Mouse (Mus musculus) midbrain, embryonic 15.5 days (tissue): ENCODE measurements at regions not wholly inside any gene's neighbourhood (a gene's known extent, or its start where the extent isn't known, plus 50 kb on each side); places are given as distances from the start of the nearest gene placed in this dataset.

Experiments used
- ATAC-seq: fragments of 200-750 bp; cut with Nextera tagmentation; replicated peaks from 2 replicates; pipeline ENCODE4 v1.8.0; 2017; ENCODE audit warnings: moderate TSS enrichment
- H3K27ac ChIP-seq: fragments of 300-500 bp; sonication (generic); 2 replicates; pipeline ENCODE4 v1.5.1; 2015; ENCODE audit warnings: mild to moderate bottlenecking, inconsistent platforms
- H3K27me3 ChIP-seq: fragments of 300-500 bp; sonication (generic); replicated peaks from 2 replicates; pipeline ENCODE4 v1.6.1; 2015; ENCODE audit warnings: inconsistent platforms
- H3K36me3 ChIP-seq: fragments of 300-500 bp; sonication (generic); replicated peaks from 2 replicates; pipeline ENCODE4 v1.6.1; 2015; ENCODE audit warnings: inconsistent platforms
- H3K4me1 ChIP-seq: fragments of 300-500 bp; sonication (generic); 2 replicates; pipeline ENCODE4 v1.6.1; 2015; ENCODE audit warnings: inconsistent platforms
- H3K4me2 ChIP-seq: fragments of 300-500 bp; sonication (generic); 2 replicates; pipeline ENCODE4 v1.6.1; 2015; ENCODE audit warnings: inconsistent platforms, mild to moderate bottlenecking, moderate library complexity
- H3K4me3 ChIP-seq: fragments of 300-500 bp; sonication (generic); 2 replicates; pipeline ENCODE4 v1.5.1; 2015; ENCODE audit warnings: mild to moderate bottlenecking, inconsistent platforms
- H3K9ac ChIP-seq: fragments of 300-500 bp; sonication (generic); 2 replicates; pipeline ENCODE4 v1.6.1; 2015; ENCODE audit warnings: mild to moderate bottlenecking, inconsistent platforms
- H3K9me3 ChIP-seq: fragments of 300-500 bp; sonication (generic); 2 replicates; pipeline ENCODE4 v1.6.1; 2016; ENCODE audit warnings: inconsistent platforms
- WGBS: fragments of 180-500 bp; shearing (Covaris S2); methylation state at CpG from one replicate; pipeline ENCODE4 v1.1.7; 2015; ENCODE audit warnings: mixed read lengths; 5-methylcytosine and 5-hydroxymethylcytosine counted together

- Histone ChIP-seq H3K36me3 (no peaks in the 10 kb centered on the region), H3K27me3 (no peaks in the 10 kb centered on the region)
- peak; percentile 60 for ATAC-seq
Measured at GRCm38 (mm10) chr14:9000408-9001092, 334.5 kb upstream of the 4930452B06Rik start.

GRCm38 (mm10) chr14:8999815-9000214 lies 333.8 kb upstream of the 4930452B06Rik start:
- WGBS, result 11% methylated on average over 1 of the region's 1 CpGs

More at GRCm38 (mm10) chr14:9000408-9001092, 334.5 kb upstream of the 4930452B06Rik start:
- 80% methylated on average over 3 of the region's 3 CpGs for WGBS
- no peak overlapping the region for H3K27ac ChIP-seq
- H3K9ac ChIP-seq, result no peak overlapping the region
- H3K4me3 ChIP-seq, result no peak overlapping the region
- no peaks in the 10 kb centered on the region for H3K9me3 ChIP-seq
- H3K4me2 ChIP-seq, result no peak overlapping the region
- no peaks in the 10 kb centered on the region for H3K4me1 ChIP-seq

GRCm38 (mm10) chr14:8993421-8993820 lies 327.4 kb upstream of the 4930452B06Rik start:
- H3K27me3 ChIP-seq, result no peaks in the 10 kb centered on the region
- H3K27ac ChIP-seq, result no peak overlapping the region
- H3K9ac ChIP-seq, result no peak overlapping the region
- no peaks in the 10 kb centered on the region for H3K36me3 ChIP-seq
- H3K4me2 ChIP-seq, result no peak overlapping the region
- 80% methylated on average over 1 of the region's 1 CpGs for WGBS
- H3K4me1 ChIP-seq, result no peaks in the 10 kb centered on the region
- H3K4me3 ChIP-seq, result no peak overlapping the region
- no peak for ATAC-seq
- no peaks in the 10 kb centered on the region for H3K9me3 ChIP-seq

More at GRCm38 (mm10) chr14:8999815-9000214, 333.8 kb upstream of the 4930452B06Rik start:
- peak; percentile 75 for ATAC-seq
- H3K4me2 ChIP-seq, result no peak overlapping the region
- no peaks in the 10 kb centered on the region for H3K9me3 ChIP-seq
- H3K9ac ChIP-seq, result no peak overlapping the region
- no peak overlapping the region for H3K4me3 ChIP-seq
- H3K4me1 ChIP-seq, result no peaks in the 10 kb centered on the region
- H3K27me3 ChIP-seq, result no peaks in the 10 kb centered on the region
- no peaks in the 10 kb centered on the region for H3K36me3 ChIP-seq
- no peak overlapping the region for H3K27ac ChIP-seq

- Histone ChIP-seq H3K9me3 (no peaks in the 10 kb centered on the region), H3K4me3 (no peak overlapping the region), H3K27ac (no peak overlapping the region), H3K36me3 (no peaks in the 10 kb centered on the region), H3K4me2 (no peak overlapping the region), H3K4me1 (no peaks in the 10 kb centered on the region), H3K9ac (no peak overlapping the region), H3K27me3 (no peaks in the 10 kb centered on the region)
- 94% methylated on average over 4 of the region's 4 CpGs for WGBS
- no peak for ATAC-seq
Measured at GRCm38 (mm10) chr14:8985086-8985793, 319.2 kb upstream of the 4930452B06Rik start.

- Histone ChIP-seq H3K4me1 (no peaks in the 10 kb centered on the region), H3K9me3 (no peaks in the 10 kb centered on the region), H3K36me3 (no peaks in the 10 kb centered on the region), H3K27ac (no peak overlapping the region), H3K4me2 (no peak overlapping the region), H3K27me3 (no peaks in the 10 kb centered on the region), H3K4me3 (no peak overlapping the region), H3K9ac (no peak overlapping the region)
- ATAC-seq, result no peak
- 52% methylated on average over 2 of the region's 2 CpGs for WGBS
Measured at GRCm38 (mm10) chr14:8961554-8961953, 295.5 kb upstream of the 4930452B06Rik start.

GRCm38 (mm10) chr14:8952853-8953397 lies 286.9 kb upstream of the 4930452B06Rik start:
- no peaks in the 10 kb centered on the region for H3K4me1 ChIP-seq
- H3K9me3 ChIP-seq, result no peaks in the 10 kb centered on the region
- no peak overlapping the region for H3K4me3 ChIP-seq
- H3K4me2 ChIP-seq, result no peak overlapping the region
- no peak for ATAC-seq
- H3K27ac ChIP-seq, result no peak overlapping the region
- H3K27me3 ChIP-seq, result no peaks in the 10 kb centered on the region
- no peaks in the 10 kb centered on the region for H3K36me3 ChIP-seq
- H3K9ac ChIP-seq, result no peak overlapping the region
- WGBS, result 54% methylated on average over 6 of the region's 6 CpGs

- H3K9ac ChIP-seq, result no peak overlapping the region
- H3K27me3 ChIP-seq, result no peaks in the 10 kb centered on the region
- H3K4me3 ChIP-seq, result no peak overlapping the region
- no peaks in the 10 kb centered on the region for H3K36me3 ChIP-seq
- no peak overlapping the region for H3K4me2 ChIP-seq
- no peaks in the 10 kb centered on the region for H3K9me3 ChIP-seq
- H3K27ac ChIP-seq, result no peak overlapping the region
- H3K4me1 ChIP-seq, result no peaks in the 10 kb centered on the region
- 75% methylated on average over 2 of the region's 2 CpGs for WGBS
- ATAC-seq, result no peak
Measured at GRCm38 (mm10) chr14:8948751-8949150, 282.7 kb upstream of the 4930452B06Rik start.

GRCm38 (mm10) chr14:8946851-8947625 lies 281.0 kb upstream of the 4930452B06Rik start:
- Histone ChIP-seq H3K4me3 (no peak overlapping the region), H3K27ac (no peak overlapping the region), H3K36me3 (no peaks in the 10 kb centered on the region), H3K4me2 (no peak overlapping the region), H3K27me3 (no peaks in the 10 kb centered on the region), H3K9ac (no peak overlapping the region), H3K9me3 (no peaks in the 10 kb centered on the region), H3K4me1 (no peaks in the 10 kb centered on the region)
- ATAC-seq, result no peak
- 66% methylated on average over 5 of the region's 5 CpGs for WGBS

- 22% methylated on average over 5 of the region's 5 CpGs for WGBS
- H3K4me2 ChIP-seq, result no peak overlapping the region
- no peak overlapping the region for H3K27ac ChIP-seq
- no peak for ATAC-seq
- H3K4me1 ChIP-seq, result no peaks in the 10 kb centered on the region
- H3K27me3 ChIP-seq, result no peaks in the 10 kb centered on the region
- no peaks in the 10 kb centered on the region for H3K36me3 ChIP-seq
- H3K9me3 ChIP-seq, result no peaks in the 10 kb centered on the region
- H3K9ac ChIP-seq, result no peak overlapping the region
- no peak overlapping the region for H3K4me3 ChIP-seq
Measured at GRCm38 (mm10) chr14:8935121-8935520, 269.1 kb upstream of the 4930452B06Rik start.
